Mouse (Mus musculus) limb, embryonic 12.5 days (tissue): Measurements from ENCODE around the gene Tulp2. TPM values are rescaled to one million over a fixed set of nuclear protein-coding genes. Genes with fewer than 3 reads are reported as not detected.
"Not testable (repeated sequence)": the region's sequence is repeated elsewhere in the genome, so short reads cannot be mapped to it uniquely, and the experiment has no call there.

Experiments used
- ATAC-seq: fragments of 200-750 bp; cut with Nextera tagmentation; 2 replicates; pipeline ENCODE4 v1.8.0; 2017; ENCODE audit warnings: low read depth, moderate TSS enrichment; ENCODE audit not compliant: insufficient number of reproducible peaks, insufficient read depth, low FRiP score, low TSS enrichment
- H3K27ac ChIP-seq: fragments of 300-500 bp; sonication (generic); 2 replicates; pipeline ENCODE4 v1.5.1; 2016; ENCODE audit warnings: mild to moderate bottlenecking, moderate library complexity
- H3K27me3 ChIP-seq: fragments of 300-500 bp; sonication (generic); 2 replicates; pipeline ENCODE4 v1.6.1; 2016; ENCODE audit warnings: mild to moderate bottlenecking, moderate library complexity
- H3K36me3 ChIP-seq: fragments of 300-500 bp; sonication (generic); 2 replicates; pipeline ENCODE4 v1.6.1; 2016; ENCODE audit warnings: mild to moderate bottlenecking, moderate library complexity
- H3K4me1 ChIP-seq: fragments of 300-500 bp; sonication (generic); replicated peaks from 2 replicates; pipeline ENCODE4 v1.6.1; 2016
- H3K4me2 ChIP-seq: fragments of 300-500 bp; sonication (generic); 2 replicates; pipeline ENCODE4 v1.6.1; 2016; ENCODE audit warnings: mild to moderate bottlenecking, moderate library complexity
- H3K4me3 ChIP-seq: fragments of 300-500 bp; sonication (generic); replicated peaks from 2 replicates; pipeline ENCODE4 v1.5.1; 2016; ENCODE audit warnings: mild to moderate bottlenecking
- H3K9ac ChIP-seq: fragments of 300-500 bp; sonication (generic); replicated peaks from 2 replicates; pipeline ENCODE4 v1.6.1; 2016; ENCODE audit warnings: mild to moderate bottlenecking, moderate library complexity
- H3K9me3 ChIP-seq: fragments of 300-500 bp; sonication (generic); 2 replicates; pipeline ENCODE4 v1.6.1; 2016; ENCODE audit warnings: mild to moderate bottlenecking, moderate library complexity
- WGBS: fragments of 180-500 bp; shearing (Covaris S2); methylation state at CpG from one replicate; pipeline ENCODE4 v1.1.7; 2016; 5-methylcytosine and 5-hydroxymethylcytosine counted together
- polyA plus RNA-seq: library from polyadenylated mRNA; unstranded; fragments of >200 nt; fragmentation: Nextera tagmentation; extraction: Ambion mirVana; gene quantifications from 2 replicates; pipeline ENCODE4 v1.2.1, GENCODE M21; 2016

The Tulp2 gene
- polyA plus RNA-seq, 1 experiment from 2014 or later: 1.4 TPM

DNA sequence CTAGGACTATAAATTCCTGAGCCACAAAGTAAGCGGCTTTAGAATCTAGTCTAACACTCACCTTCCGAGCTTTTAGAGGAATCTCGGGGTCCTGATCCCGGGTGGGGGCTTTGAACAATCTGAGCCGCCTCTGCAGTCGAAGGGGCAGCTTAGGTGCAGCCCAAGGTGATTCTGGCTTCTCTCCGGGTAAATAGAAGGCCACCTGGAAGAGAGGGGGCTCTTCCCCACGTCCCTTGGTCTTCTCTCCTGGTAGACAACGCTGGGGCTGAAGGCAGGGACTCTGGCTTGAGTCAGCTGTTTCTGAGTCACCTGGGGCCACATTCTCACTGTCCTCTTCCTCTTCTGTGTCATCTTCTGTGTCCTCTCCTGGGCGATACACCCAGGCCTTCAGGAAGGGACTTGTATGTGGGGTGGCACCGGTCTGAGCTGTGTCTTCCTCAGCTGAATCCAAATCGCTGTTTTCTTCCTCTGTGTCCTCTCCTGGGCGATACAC is 42.0 kb downstream of the Tulp2 start:
- no peak overlapping the region for H3K27ac ChIP-seq

DNA sequence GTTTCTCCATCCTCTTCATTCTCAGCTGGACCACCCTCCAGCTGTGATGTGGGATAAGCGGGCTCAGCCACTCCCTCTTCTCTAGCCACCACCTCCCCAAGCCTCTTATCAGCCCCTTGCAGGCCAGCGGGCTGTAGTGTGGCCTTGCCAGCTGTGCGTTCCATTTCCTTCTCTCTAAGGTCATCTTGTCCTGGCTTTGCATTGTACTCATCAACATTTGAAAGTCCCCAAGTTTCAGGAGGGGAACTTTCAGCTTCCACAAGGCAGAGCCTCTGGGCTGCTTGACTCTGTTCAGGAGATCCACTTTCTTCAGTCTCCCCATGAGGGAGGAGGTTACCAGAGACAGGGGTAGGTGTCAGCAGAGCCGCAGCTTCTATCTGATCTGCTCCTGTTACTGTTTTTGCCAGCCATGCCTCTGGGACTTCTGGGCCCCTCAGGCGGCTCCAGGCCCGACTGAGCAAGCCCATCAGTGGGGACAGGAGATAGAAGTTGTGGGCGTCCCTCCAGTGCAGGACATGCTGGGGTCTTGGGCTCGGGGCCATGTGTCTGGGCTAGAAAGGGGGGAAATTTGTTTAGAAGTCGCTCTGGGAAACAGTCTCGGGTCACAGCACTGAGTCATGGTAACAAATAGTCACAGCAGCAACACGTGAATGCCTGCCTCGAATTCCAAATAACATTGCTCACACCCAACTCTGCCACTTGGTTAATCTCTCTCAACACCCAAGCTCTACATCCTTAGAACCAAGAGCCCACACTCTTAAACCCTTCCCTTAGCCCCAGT is 43.4 kb downstream of the Tulp2 start:
- Histone ChIP-seq H3K9ac (peak overlapping the region; percentile 84), H3K4me2 (peak overlapping the region; percentile 84), H3K27ac (peak overlapping the region; percentile 93), H3K4me3 (peak overlapping the region; percentile 78), H3K27me3 (0 out of 2 replicates have a peak, but pooled peaks cover 2% of the 10 kb centered on the region), H3K36me3 (peaks cover 20% of the 10 kb centered on the region), H3K9me3 (no peaks in the 10 kb centered on the region), H3K4me1 (peaks cover 38% of the 10 kb centered on the region)
- no peak for ATAC-seq
- WGBS: 31% methylated on average over 12 of the region's 12 CpGs

More for the DNA sequence above, 42.0 kb downstream of the Tulp2 start:
- peaks cover 37% of the 10 kb centered on the region for H3K4me1 ChIP-seq
- peak overlapping the region; percentile 6; the same call in 1 of the 2 replicates for H3K4me3 ChIP-seq
- no peaks in the 10 kb centered on the region for H3K9me3 ChIP-seq
- WGBS: 79% methylated on average over 13 of the region's 13 CpGs
- peak overlapping the region; percentile 32 for H3K4me2 ChIP-seq
- no peak overlapping the region; the same call in 1 of the 2 replicates for H3K9ac ChIP-seq
- H3K27me3 ChIP-seq: no peaks in the 10 kb centered on the region
- ATAC-seq: no peak
- H3K36me3 ChIP-seq: peaks cover 20% of the 10 kb centered on the region

DNA sequence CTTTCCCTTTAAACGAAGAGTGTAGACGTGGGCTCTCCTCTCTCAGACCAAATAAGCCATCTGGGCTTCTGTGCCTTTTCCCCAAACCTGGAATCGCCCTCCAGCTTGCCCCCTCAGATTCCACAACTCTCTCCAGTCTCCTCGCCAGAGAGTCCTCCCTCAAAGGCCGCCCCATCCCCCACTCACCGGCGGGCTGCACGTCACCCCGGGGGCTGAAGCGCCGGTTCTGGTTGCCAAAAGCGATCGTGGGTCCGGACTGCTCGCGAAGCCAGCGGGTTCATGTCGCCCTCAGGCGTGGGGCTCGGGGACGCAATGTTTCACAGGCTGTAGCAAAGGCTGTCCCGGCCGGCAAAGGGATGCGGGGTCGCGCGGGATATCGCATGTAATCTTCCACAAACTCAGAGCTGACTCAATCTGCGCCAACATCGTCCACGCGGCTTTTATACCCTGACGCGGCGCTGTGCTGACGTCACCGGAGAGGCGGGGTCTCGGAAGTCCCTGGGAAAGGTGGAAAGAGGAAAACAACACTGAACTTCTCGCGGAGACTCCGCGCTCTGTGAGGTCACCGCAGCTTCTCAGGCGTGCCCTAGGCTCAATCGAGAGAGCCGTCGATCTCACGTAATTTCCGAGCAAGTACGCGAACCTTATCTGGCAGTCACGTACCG is 44.3 kb downstream of the Tulp2 start, which contains the start of the genes Ppp1r15a and Plekha4:
Ppp1r15a (minus strand) TSS at position 460 of the 665 bp plus-strand sequence.
Plekha4 (plus strand) TSS at position 522 of the 665 bp plus-strand sequence.
- Histone ChIP-seq H3K36me3 (peaks cover 20% of the 10 kb centered on the region), H3K4me1 (peaks cover 41% of the 10 kb centered on the region)

DNA sequence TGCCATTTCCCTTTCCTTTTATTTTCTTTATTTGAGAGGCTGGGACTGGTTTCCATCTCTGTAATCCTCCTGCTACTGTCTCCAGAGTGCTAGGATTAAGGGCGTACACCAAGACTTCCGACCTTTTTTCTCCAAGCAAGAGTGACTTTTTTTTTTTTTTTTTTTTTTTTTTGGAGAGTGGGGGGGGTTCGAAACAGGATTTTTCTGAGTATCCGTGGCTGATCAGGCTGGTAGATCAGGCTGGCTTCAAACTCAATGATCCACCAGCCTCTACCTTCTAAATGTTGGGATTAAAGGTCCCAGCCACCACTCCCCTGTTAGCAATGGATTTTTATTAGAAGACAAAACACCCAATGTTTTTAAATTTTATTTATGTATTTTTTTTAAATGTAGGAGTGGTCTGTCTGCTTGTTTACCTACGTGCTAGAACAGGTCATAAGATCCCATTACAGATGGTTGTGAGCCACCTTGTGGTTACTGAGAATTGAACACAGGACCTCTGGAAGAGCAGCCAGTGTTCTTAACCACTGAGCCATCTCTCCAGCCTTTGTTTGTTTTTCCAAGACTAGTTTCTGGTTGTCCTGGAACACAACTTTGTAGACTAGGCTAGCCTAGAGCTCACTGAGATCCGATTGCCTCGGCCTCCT is 44.9 kb downstream of the Tulp2 start:
- Histone ChIP-seq H3K4me1 (peaks cover 41% of the 10 kb centered on the region), H3K9ac (peak overlapping the region; percentile 47), H3K36me3 (peaks cover 20% of the 10 kb centered on the region), H3K4me2 (peak overlapping the region; percentile 84), H3K27me3 (0 out of 2 replicates have a peak, but pooled peaks cover 6% of the 10 kb centered on the region), H3K27ac (peak overlapping the region; percentile 93), H3K4me3 (peak overlapping the region; percentile 78), H3K9me3 (no peaks in the 10 kb centered on the region)
- ATAC-seq: no peak
- WGBS: 25% methylated on average over 7 of the region's 7 CpGs

More for the DNA sequence above, 44.3 kb downstream of the Tulp2 start, which contains the start of the genes Ppp1r15a and Plekha4:
- under 1% methylated on average over 54 of the region's 54 CpGs for WGBS
- 0 out of 2 replicates have a peak, but pooled peaks cover 4% of the 10 kb centered on the region for H3K27me3 ChIP-seq
- ATAC-seq: peak; percentile 79
- peak within 1 kb of the TSS; percentile 78 for H3K4me3 ChIP-seq
- H3K9me3 ChIP-seq: no peaks in the 10 kb centered on the region
- peak within 1 kb of the TSS; percentile 93 for H3K27ac ChIP-seq
- peak within 1 kb of the TSS; percentile 84 for H3K4me2 ChIP-seq
- peak within 1 kb of the TSS; percentile 84 for H3K9ac ChIP-seq

DNA sequence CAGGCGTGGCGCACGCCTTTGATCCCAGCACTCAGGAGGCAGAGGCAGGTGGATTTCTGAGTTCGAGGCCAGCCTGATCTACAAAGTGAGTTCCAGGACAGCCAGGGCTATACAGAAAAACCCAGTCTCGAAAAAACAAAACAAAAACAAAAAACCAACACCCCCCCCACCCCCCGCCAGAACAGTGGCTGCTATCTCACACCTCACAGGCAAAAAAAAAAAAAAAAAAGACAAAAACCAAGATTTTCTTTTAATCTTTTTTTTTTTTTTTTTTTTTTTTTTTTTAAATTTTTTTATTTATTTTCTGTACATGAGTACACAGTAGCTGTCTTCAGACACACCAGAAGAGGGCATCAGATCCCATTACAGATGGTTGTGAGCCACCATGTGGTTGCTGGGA is 45.5 kb downstream of the Tulp2 start:
- H3K27me3 ChIP-seq, H3K9me3 ChIP-seq, H3K4me2 ChIP-seq, ATAC-seq, H3K27ac ChIP-seq, H3K9ac ChIP-seq, H3K4me3 ChIP-seq: not testable (repeated sequence)
- 85% methylated on average over 6 of the region's 6 CpGs for WGBS
- peaks cover 40% of the 10 kb centered on the region for H3K4me1 ChIP-seq
- peaks cover 20% of the 10 kb centered on the region for H3K36me3 ChIP-seq

DNA sequence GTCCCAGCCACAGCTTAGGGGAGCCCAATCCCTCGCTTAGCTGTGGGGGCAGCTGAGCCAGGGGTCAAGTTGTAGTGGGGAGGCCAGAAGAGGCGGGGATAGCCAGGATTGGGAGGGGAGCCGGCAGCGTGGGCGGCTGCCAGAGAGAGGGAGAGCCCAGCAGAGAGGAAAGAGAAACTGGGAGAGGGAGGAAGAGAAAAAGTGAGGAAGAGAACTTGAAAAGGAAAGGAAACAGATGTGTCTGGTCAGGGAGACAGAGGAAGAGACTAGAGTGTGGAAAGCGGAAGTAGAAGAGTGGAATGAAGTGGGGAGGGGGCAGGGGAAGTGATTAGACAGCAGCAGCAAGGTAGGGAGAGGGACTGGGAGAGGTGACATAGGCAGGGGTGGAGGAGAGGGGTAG is 47.8 kb downstream of the Tulp2 start:
- H3K36me3 ChIP-seq: peaks cover 4% of the 10 kb centered on the region; the same call in 1 of the 2 replicates
- 0 out of 2 replicates have a peak, but pooled peaks cover 8% of the 10 kb centered on the region for H3K27me3 ChIP-seq
- ATAC-seq: no peak
- H3K4me2 ChIP-seq: peak overlapping the region; percentile 21; the same call in 1 of the 2 replicates
- WGBS: 20% methylated on average over 6 of the region's 6 CpGs
- no peaks in the 10 kb centered on the region for H3K9me3 ChIP-seq
- no peak overlapping the region for H3K4me3 ChIP-seq
- peaks cover 22% of the 10 kb centered on the region for H3K4me1 ChIP-seq
- peak overlapping the region; percentile 40; the same call in 1 of the 2 replicates for H3K9ac ChIP-seq
- H3K27ac ChIP-seq: peak overlapping the region; percentile 35; the same call in 1 of the 2 replicates

DNA sequence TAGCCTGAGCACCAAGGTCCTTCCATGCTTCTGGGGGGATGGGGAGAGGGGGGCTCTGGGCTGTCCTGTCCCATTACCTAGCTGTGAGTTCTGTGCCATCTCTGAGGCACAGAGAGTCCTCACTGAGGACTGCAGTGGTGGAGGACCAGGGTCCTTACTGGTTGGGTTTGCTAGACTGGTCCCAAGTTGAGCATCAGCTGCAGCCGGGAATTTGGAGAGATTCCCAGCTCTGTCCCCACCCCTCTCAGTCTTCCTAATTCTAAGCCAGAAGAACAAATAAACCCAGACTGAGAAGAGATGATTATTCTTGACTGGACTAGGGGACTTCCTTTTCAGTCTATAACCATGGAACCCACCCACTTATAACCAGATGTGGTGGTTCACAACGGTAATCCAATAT is 49.0 kb downstream of the Tulp2 start:
- no peak overlapping the region for H3K4me3 ChIP-seq
- H3K9ac ChIP-seq: 0 out of 2 replicates have a peak overlapping the region, but pooled peaks have one; percentile 27
- H3K4me1 ChIP-seq: peaks cover 12% of the 10 kb centered on the region; the same call in 1 of the 2 replicates
- peak overlapping the region; percentile 12; the same call in 1 of the 2 replicates for H3K27ac ChIP-seq
- no peak overlapping the region for H3K4me2 ChIP-seq
- H3K9me3 ChIP-seq: no peaks in the 10 kb centered on the region
- no peak for ATAC-seq
- H3K27me3 ChIP-seq: 0 out of 2 replicates have a peak, but pooled peaks cover 8% of the 10 kb centered on the region
- 85% methylated on average over 2 of the region's 2 CpGs for WGBS
- no peaks in the 10 kb centered on the region for H3K36me3 ChIP-seq

DNA sequence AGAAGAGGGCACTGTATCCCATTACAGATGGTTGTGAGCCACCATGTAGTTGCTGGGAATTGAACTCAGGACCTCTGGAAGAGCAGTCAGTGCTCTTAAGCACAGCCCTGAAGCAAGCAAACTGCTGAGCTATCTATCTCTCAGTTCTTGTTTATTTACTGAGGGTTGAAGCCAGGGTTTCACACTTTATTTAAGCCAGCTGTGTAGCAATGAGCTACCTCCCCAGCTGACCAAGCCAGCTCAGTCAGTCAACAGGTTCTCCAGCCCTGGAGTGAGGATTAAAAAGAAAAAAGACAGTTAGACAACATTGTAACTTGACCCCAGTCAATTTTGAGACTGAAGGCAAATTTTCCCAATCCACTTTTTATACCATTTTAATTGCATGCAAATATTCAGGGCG is 54.0 kb downstream of the Tulp2 start:
- Histone ChIP-seq H3K9me3 (no peaks in the 10 kb centered on the region), H3K4me3 (no peak overlapping the region), H3K9ac (no peak overlapping the region), H3K36me3 (no peaks in the 10 kb centered on the region), H3K4me1 (peaks cover 6% of the 10 kb centered on the region), H3K4me2 (no peak overlapping the region), H3K27me3 (peaks cover 7% of the 10 kb centered on the region; the same call in 1 of the 2 replicates), H3K27ac (no peak overlapping the region)
- no peak for ATAC-seq
- 68% methylated on average over 1 of the region's 1 CpGs for WGBS

DNA sequence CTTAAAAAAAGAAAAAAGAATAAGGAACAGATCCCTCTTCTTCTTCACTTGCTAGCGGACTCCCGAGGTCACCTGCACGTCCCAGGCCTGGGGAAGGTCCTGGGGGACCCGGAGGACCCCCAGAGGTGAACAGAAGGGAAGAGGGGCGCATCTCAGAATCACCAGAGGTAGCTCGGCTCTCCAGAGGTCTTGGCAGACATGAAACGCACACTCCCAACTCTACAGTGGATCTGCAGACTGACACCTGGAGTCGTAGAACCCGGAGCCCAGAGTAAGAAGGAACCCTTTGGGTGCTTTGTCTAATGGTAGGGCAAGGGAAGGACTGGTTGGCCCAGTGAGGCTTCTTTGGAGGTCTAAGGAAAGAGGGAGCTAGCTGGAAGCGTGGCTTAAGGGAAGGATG is 55.9 kb downstream of the Tulp2 start:
- Histone ChIP-seq H3K27ac (no peak overlapping the region), H3K4me2 (peak overlapping the region; percentile 77), H3K9ac (peak overlapping the region; percentile 61; the same call in 1 of the 2 replicates), H3K27me3 (peaks cover 3% of the 10 kb centered on the region; the same call in 1 of the 2 replicates), H3K9me3 (no peaks in the 10 kb centered on the region), H3K36me3 (no peaks in the 10 kb centered on the region), H3K4me1 (peaks cover 8% of the 10 kb centered on the region), H3K4me3 (peak overlapping the region; percentile 48)
- WGBS: 81% methylated on average over 10 of the region's 10 CpGs
- no peak for ATAC-seq

DNA sequence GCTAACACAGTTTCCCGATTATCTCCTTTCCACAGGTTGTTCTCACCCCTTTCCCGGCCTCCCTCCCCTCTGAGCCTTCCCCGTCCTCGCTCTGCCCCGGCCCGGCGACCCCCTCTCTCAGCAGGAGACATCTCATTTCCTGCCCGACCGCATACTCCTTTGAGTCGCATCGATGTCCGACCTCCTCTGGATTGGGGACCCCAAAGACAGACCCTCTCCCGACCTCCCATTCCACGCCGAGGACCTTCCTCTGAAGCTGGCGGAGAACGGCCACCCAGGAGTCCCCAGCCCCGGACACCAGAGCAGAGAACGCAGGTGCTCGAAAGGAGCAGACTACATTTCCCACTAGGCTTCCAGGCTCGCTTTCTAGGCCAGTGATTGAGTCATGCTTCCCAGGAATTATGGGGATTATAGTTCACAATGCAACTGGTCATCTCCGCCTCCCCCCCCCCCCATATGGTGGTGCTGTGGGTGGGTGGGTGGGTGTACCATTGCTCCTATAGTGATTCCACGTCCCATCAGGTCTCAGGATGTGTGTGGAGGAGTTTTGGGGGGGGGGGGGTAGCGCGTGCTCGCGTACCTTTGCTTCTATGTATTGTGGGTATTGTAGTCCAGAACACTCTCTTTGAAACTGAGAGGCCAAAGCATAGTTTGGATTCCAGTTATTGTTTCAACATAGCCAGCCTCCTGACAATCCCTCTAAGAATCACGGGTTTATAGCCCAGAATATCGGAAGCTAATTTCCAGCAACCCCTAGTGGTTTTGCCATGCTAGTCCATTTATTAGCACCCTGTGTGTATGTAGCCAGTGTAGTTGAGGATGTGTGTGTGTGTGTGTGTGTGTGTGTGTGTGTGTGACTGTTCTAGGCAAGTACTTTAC is 56.7 kb downstream of the Tulp2 start:
- 0 out of 2 replicates have a peak overlapping the region, but pooled peaks have one; percentile 17 for H3K27ac ChIP-seq
- H3K9me3 ChIP-seq: no peaks in the 10 kb centered on the region
- peak; percentile 79 for ATAC-seq
- 3% methylated on average over 29 of the region's 29 CpGs for WGBS
- H3K27me3 ChIP-seq: peaks cover 3% of the 10 kb centered on the region; the same call in 1 of the 2 replicates
- no peaks in the 10 kb centered on the region for H3K36me3 ChIP-seq
- H3K4me2 ChIP-seq: peak overlapping the region; percentile 77
- H3K9ac ChIP-seq: peak overlapping the region; percentile 61
- H3K4me1 ChIP-seq: peaks cover 8% of the 10 kb centered on the region
- peak overlapping the region; percentile 48 for H3K4me3 ChIP-seq
